Mouse (Mus musculus): ENCODE measurements around the gene Sptan1. TPM values are rescaled to one million over a fixed set of nuclear protein-coding genes. Genes with fewer than 3 reads are reported as not detected.

The Sptan1 gene
- polyA plus RNA-seq, 2 experiments: 14.5 to 21.1 TPM

GRCm38 (mm10) chr2:30066046-30066901 is 100.9 kb downstream of the Sptan1 start:
- ATAC-seq (ENCODE audit: insufficient read depth): peak; percentile 90
- peaks cover 23 to 27% of the 10 kb centered on the region in 2 experiments for H3K4me1 ChIP-seq (replicated peaks; ENCODE audit: control insufficient read depth in 2 of 2, insufficient read depth in 2 of 2, low read length in 1 of 2)
- WGBS (ENCODE audit: insufficient replicate concordance): under 1% methylated on average over 67 of the region's 101 CpGs

GRCm38 (mm10) chr2:30067031-30067888 is 101.9 kb downstream of the Sptan1 start:
- Histone ChIP-seq H3K9ac (replicated peaks) (peak overlapping the region; percentile 94), H3K36me3 (replicated peaks; ENCODE audit: control insufficient read depth, insufficient read depth, low read depth) (peaks cover 28% of the 10 kb centered on the region), H3K4me3 (ENCODE audit: insufficient read depth in 1 of 2, low read depth in 2 of 2, low read length in 2 of 2) (peak overlapping the region; percentile 93 to 100), H3K4me2 (ENCODE audit: low read depth) (peak overlapping the region; percentile 97), H3K4me1 (replicated peaks; ENCODE audit: control insufficient read depth in 2 of 2, insufficient read depth in 2 of 2, low read length in 1 of 2) (peaks cover 20 to 27% of the 10 kb centered on the region in 2 experiments), H3K27ac (peak overlapping the region; percentile 85), H3K9me3 (ENCODE audit: control insufficient read depth, low read length) (no peaks in the 10 kb centered on the region), H3K27me3 (ENCODE audit: control insufficient read depth, insufficient read depth, low read length) (no peaks in the 10 kb centered on the region)
- under 1% methylated on average over 62 of the region's 69 CpGs for WGBS (ENCODE audit: insufficient replicate concordance)
- DNase-seq (ENCODE audit: low read depth in 3 of 3, low spot score in 3 of 3) (no peak), ATAC-seq (ENCODE audit: insufficient read depth) (peak; percentile 0; the same call in 1 of the 2 replicates)
- no peak for TF ChIP-seq EP300 (IDR thresholded peaks at IDR 0.05; ENCODE audit: low read depth)
- TF ChIP-seq CTCF (IDR thresholded peaks at IDR 0.05; ENCODE audit: low read depth): no peak

More at GRCm38 (mm10) chr2:30066046-30066901, 100.9 kb downstream of the Sptan1 start:
- Histone ChIP-seq H3K27me3 (ENCODE audit: control insufficient read depth, insufficient read depth, low read length) (no peaks in the 10 kb centered on the region), H3K27ac (peak overlapping the region; percentile 85), H3K36me3 (replicated peaks; ENCODE audit: control insufficient read depth, insufficient read depth, low read depth) (peaks cover 28% of the 10 kb centered on the region), H3K4me3 (ENCODE audit: insufficient read depth in 1 of 2, low read depth in 2 of 2, low read length in 2 of 2) (peak overlapping the region; percentile 93 to 100), H3K4me2 (ENCODE audit: low read depth) (peak overlapping the region; percentile 97), H3K9ac (replicated peaks) (peak overlapping the region; percentile 94), H3K9me3 (ENCODE audit: control insufficient read depth, low read length) (no peaks in the 10 kb centered on the region)
- peak; percentile 83 to 89 (median 87) for DNase-seq (ENCODE audit: low read depth in 3 of 3, low spot score in 3 of 3)
- TF ChIP-seq EP300 (IDR thresholded peaks at IDR 0.05; ENCODE audit: low read depth): no peak
- TF ChIP-seq CTCF (IDR thresholded peaks at IDR 0.05; ENCODE audit: low read depth): no peak

DNA sequence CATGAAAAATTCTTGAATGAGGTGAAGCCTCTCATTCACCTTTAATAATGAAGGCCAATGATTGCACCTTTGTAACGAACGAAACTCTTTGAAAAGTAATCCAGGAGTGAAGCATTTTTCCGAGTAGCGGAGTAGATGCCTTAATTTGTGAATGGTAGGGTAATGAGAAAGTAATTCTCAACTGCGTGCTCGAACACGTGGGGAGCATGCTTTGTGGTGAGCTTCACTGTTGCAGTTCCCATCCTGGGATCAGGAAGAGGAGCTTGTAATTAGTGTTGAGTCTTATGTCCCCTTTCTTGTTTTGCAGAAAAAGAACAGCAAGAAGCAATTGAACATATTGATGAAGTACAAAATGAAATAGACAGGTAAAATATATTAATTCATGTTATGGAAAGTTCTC is 102.6 kb downstream of the Sptan1 start:
- ATAC-seq (ENCODE audit: insufficient read depth): no peak
- Histone ChIP-seq H3K4me2 (ENCODE audit: low read depth) (peak overlapping the region; percentile 97), H3K4me1 (replicated peaks; ENCODE audit: control insufficient read depth in 2 of 2, insufficient read depth in 2 of 2, low read length in 1 of 2) (peaks cover 19 to 27% of the 10 kb centered on the region in 2 experiments), H3K36me3 (replicated peaks; ENCODE audit: control insufficient read depth, insufficient read depth, low read depth) (peaks cover 30% of the 10 kb centered on the region), H3K27me3 (ENCODE audit: control insufficient read depth, insufficient read depth, low read length) (no peaks in the 10 kb centered on the region), H3K27ac (no peak overlapping the region), H3K9me3 (ENCODE audit: control insufficient read depth, low read length) (no peaks in the 10 kb centered on the region), H3K4me3 (ENCODE audit: insufficient read depth in 1 of 2, low read depth in 2 of 2, low read length in 2 of 2) (peak overlapping the region; percentile 93 to 100), H3K9ac (replicated peaks) (peak overlapping the region; percentile 94)
- WGBS (ENCODE audit: insufficient replicate concordance): 23% methylated on average over 7 of the region's 7 CpGs
- no peak for DNase-seq (ENCODE audit: low read depth in 3 of 3, low spot score in 3 of 3)
- TF ChIP-seq CTCF (IDR thresholded peaks at IDR 0.05; ENCODE audit: low read depth) (no peak), EP300 (IDR thresholded peaks at IDR 0.05; ENCODE audit: low read depth) (no peak)

GRCm38 (mm10) chr2:30072875-30073274 is 107.5 kb downstream of the Sptan1 start:
- DNase-seq (ENCODE audit: low read depth in 3 of 3, low spot score in 3 of 3) (no peak), ATAC-seq (ENCODE audit: insufficient read depth) (no peak)
- H3K9me3 ChIP-seq (ENCODE audit: control insufficient read depth, low read length): no peaks in the 10 kb centered on the region
- peaks cover 30% of the 10 kb centered on the region for H3K36me3 ChIP-seq (replicated peaks; ENCODE audit: control insufficient read depth, insufficient read depth, low read depth)
- no peak overlapping the region for H3K9ac ChIP-seq (replicated peaks)
- peaks cover under 1 to 1% of the 10 kb centered on the region in 2 experiments; a peak in 2 of 4 replicates for H3K4me1 ChIP-seq (replicated peaks; ENCODE audit: control insufficient read depth in 2 of 2, insufficient read depth in 2 of 2, low read length in 1 of 2)
- no peak for TF ChIP-seq CTCF (IDR thresholded peaks at IDR 0.05; ENCODE audit: low read depth)
- TF ChIP-seq EP300 (IDR thresholded peaks at IDR 0.05; ENCODE audit: low read depth): no peak
- H3K4me2 ChIP-seq (ENCODE audit: low read depth): no peak overlapping the region
- 51% methylated on average over 7 of the region's 7 CpGs for WGBS (ENCODE audit: insufficient replicate concordance)
- no peak overlapping the region for H3K4me3 ChIP-seq (ENCODE audit: insufficient read depth in 1 of 2, low read depth in 2 of 2, low read length in 2 of 2)
- H3K27ac ChIP-seq: no peak overlapping the region
- H3K27me3 ChIP-seq (ENCODE audit: control insufficient read depth, insufficient read depth, low read length): no peaks in the 10 kb centered on the region
